Mouse (Mus musculus): ENCODE measurements around the gene Adam4.

GRCm38 (mm10) chr12:81421846-81422245 lies at the start of gene Adam4:
- no peak for TF ChIP-seq CHD2 (IDR thresholded peaks at IDR 0.05; ENCODE audit: low read depth, low read length)
- no peak for TF ChIP-seq HCFC1 (IDR thresholded peaks at IDR 0.05; ENCODE audit: borderline replicate concordance, insufficient read depth, low read length)
- TF ChIP-seq ZNF384 (IDR thresholded peaks at IDR 0.05; ENCODE audit: low read depth, low read length) = no peak
